Mouse (Mus musculus) forebrain, embryonic 11.5 days (tissue): ENCODE measurements at regions not wholly inside any gene's neighbourhood (a gene's known extent, or its start where the extent isn't known, plus 50 kb on each side); places are given as distances from the start of the nearest gene placed in this dataset.
"Not testable (repeated sequence)": the region's sequence is repeated elsewhere in the genome, so short reads cannot be mapped to it uniquely, and the experiment has no call there.

Experiments used
- ATAC-seq: fragments of 200-750 bp; cut with Nextera tagmentation; replicated peaks from 2 replicates; pipeline ENCODE4 v1.8.0; 2017; ENCODE audit warnings: moderate TSS enrichment; ENCODE audit not compliant: low FRiP score
- DNase-seq: peaks from one replicate; pipeline ENCODE4 v3.0.0-alpha.2; 2017; ENCODE audit warnings: low spot score
- H3K27ac ChIP-seq: fragments of 300-500 bp; sonication (generic); 2 replicates; pipeline ENCODE4 v1.5.1; 2014; ENCODE audit warnings: low read depth, low read length
- H3K27me3 ChIP-seq: fragments of 300-500 bp; sonication (generic); 2 replicates; pipeline ENCODE4 v1.6.1; 2014; ENCODE audit warnings: mild to moderate bottlenecking, low read length, mixed read lengths; ENCODE audit not compliant: control insufficient read depth, insufficient read depth
- H3K36me3 ChIP-seq: fragments of 300-500 bp; sonication (generic); 2 replicates; pipeline ENCODE4 v1.6.1; 2014; ENCODE audit warnings: mild to moderate bottlenecking, low read length, moderate library complexity, mixed read lengths; ENCODE audit not compliant: control insufficient read depth, insufficient read depth
- H3K4me1 ChIP-seq: fragments of 300-500 bp; sonication (generic); replicated peaks from 2 replicates; pipeline ENCODE4 v1.6.1; 2014; ENCODE audit warnings: low read length, mixed read lengths; ENCODE audit not compliant: control insufficient read depth, insufficient read depth
- H3K4me2 ChIP-seq: fragments of 300-500 bp; sonication (generic); 2 replicates; pipeline ENCODE4 v1.6.1; 2014; ENCODE audit warnings: low read depth, mild to moderate bottlenecking, low read length, moderate library complexity, mixed read lengths; ENCODE audit not compliant: severe bottlenecking
- H3K4me3 ChIP-seq: fragments of 300-500 bp; sonication (generic); 2 replicates; pipeline ENCODE4 v1.5.1; 2014; ENCODE audit warnings: low read depth, low read length
- H3K9ac ChIP-seq: fragments of 300-500 bp; sonication (generic); 2 replicates; pipeline ENCODE4 v1.6.1; 2014; ENCODE audit warnings: low read length
- H3K9me3 ChIP-seq: fragments of 300-500 bp; sonication (generic); 2 replicates; pipeline ENCODE4 v1.6.1; 2016; ENCODE audit warnings: low read length, mixed read lengths; ENCODE audit not compliant: control insufficient read depth
- WGBS: fragments of 180-500 bp; shearing (Covaris S2); extraction: QIAGEN DNeasy Blood & Tissue Kit; methylation state at CpG from one replicate; pipeline ENCODE4 v1.1.7; 2014; 5-methylcytosine and 5-hydroxymethylcytosine counted together

DNA sequence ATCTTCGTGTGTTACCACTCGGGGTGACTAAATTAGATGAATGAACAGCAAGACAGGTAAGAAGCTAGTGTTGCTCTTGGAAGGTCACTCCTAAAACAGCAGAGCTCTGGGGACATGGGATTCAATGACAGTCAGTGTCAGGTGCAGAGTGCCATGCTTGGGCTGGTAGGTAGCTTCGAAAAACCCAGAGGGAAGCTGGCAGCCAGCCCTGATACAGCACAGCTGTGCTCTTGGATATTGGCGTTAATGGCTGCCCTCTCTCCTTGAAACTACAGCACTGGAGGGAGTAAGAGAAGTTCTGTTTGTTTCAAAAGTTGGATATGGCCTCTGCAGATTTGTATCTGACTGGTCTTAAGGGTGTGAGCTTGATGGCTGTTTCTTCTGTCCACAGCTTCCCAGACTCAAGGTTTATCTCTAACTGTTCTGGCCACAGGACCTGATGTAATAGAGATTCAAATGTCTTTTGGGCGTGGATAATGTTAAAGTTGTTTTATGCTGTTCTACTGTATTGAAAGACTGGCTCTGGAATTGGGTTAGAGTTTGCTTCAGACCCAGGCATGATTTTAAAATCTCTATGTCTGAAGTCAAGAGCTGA is 152.7 kb downstream of the Cand1 start:
- ATAC-seq, result no peak
- Histone ChIP-seq H3K4me3 (no peak overlapping the region), H3K27me3 (no peaks in the 10 kb centered on the region), H3K9me3 (no peaks in the 10 kb centered on the region), H3K4me1 (no peaks in the 10 kb centered on the region), H3K9ac (no peak overlapping the region), H3K4me2 (no peak overlapping the region), H3K36me3 (no peaks in the 10 kb centered on the region), H3K27ac (no peak overlapping the region)
- no peak for DNase-seq
- 87% methylated on average over 5 of the region's 5 CpGs for WGBS

- no peak overlapping the region for H3K27ac ChIP-seq
- no peaks in the 10 kb centered on the region for H3K4me1 ChIP-seq
- no peak overlapping the region for H3K4me3 ChIP-seq
- H3K36me3 ChIP-seq, result no peaks in the 10 kb centered on the region
- H3K9ac ChIP-seq, result no peak overlapping the region
- no peak for DNase-seq
- H3K4me2 ChIP-seq, result no peak overlapping the region
- no peak for ATAC-seq
- 63% methylated on average over 5 of the region's 5 CpGs for WGBS
- no peaks in the 10 kb centered on the region for H3K27me3 ChIP-seq
- no peaks in the 10 kb centered on the region for H3K9me3 ChIP-seq
Measured at GRCm38 (mm10) chr10:119086450-119086849, 153.4 kb downstream of the Cand1 start.

DNA sequence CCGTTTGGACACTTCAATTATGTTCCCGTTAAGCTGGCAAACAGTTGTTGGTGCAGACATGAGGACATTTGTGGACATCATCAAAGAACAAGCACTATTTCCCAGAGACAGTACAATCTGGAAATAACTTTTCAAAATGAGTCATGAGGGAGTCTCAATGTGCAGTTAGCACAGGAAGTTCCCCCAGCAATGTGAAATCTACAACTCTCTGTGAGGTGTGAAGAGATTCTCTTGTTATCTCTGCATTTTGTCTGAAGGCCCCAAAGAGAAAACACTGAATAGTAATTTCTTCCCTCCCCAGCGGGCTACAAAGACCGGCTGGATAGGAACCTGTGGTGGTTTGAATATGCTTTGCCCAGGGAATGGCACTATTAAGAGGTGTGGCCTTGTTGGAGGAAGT is 156.4 kb downstream of the Cand1 start:
- no peaks in the 10 kb centered on the region for H3K9me3 ChIP-seq
- H3K9ac ChIP-seq, result no peak overlapping the region
- ATAC-seq, result no peak
- no peak overlapping the region for H3K4me2 ChIP-seq
- no peaks in the 10 kb centered on the region for H3K36me3 ChIP-seq
- H3K4me1 ChIP-seq, result no peaks in the 10 kb centered on the region
- 77% methylated on average over 4 of the region's 4 CpGs for WGBS
- DNase-seq, result no peak
- no peak overlapping the region for H3K4me3 ChIP-seq
- no peak overlapping the region for H3K27ac ChIP-seq
- H3K27me3 ChIP-seq, result no peaks in the 10 kb centered on the region

DNA sequence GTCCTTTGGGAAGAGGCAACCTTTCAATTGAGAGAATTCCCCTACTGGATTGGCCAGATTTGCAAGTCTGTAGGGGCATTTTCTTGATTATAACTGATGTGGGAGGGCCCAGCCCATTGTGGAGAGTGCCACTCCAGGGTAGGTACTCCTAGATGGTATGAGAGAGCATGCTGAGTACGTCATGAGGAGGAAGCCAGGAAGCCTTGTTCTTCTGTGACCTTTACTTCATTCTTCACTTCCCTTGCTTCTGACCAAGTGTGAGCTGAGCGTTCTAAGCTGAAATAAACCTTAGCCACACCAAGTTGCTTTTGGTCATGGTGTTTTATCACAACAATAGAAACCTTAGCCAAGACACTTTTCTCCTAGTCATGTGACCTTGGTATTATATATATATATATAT is 157.0 kb downstream of the Cand1 start:
- Histone ChIP-seq H3K4me1 (no peaks in the 10 kb centered on the region), H3K27me3 (no peaks in the 10 kb centered on the region), H3K27ac (no peak overlapping the region), H3K36me3 (no peaks in the 10 kb centered on the region), H3K4me2 (no peak overlapping the region), H3K4me3 (no peak overlapping the region), H3K9ac (no peak overlapping the region), H3K9me3 (no peaks in the 10 kb centered on the region)
- WGBS, result 81% methylated on average over 2 of the region's 2 CpGs
- ATAC-seq, result no peak
- no peak for DNase-seq

DNA sequence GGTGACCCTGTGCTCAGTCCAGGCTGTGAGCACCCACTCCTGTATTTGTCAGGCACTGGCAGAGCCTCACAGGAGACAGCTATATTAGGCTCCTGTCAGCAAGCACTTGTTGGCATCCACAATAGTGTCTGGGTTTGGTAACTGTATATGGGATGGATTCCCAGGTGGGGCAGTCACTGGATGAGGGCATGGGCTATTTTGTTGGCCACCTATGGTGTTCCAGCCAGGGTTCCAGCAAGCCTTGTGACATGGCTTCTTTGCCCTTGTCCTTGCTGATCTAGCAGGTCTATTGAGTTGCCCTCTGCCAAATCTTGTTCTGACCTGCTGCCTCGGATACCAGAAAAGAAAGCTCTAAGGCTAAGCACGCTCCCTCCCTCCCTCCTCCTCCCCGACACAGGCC is 158.1 kb downstream of the Cand1 start:
- DNase-seq, ATAC-seq, H3K4me3 ChIP-seq, H3K27me3 ChIP-seq, H3K4me2 ChIP-seq, H3K36me3 ChIP-seq, H3K9ac ChIP-seq, H3K4me1 ChIP-seq, H3K27ac ChIP-seq, H3K9me3 ChIP-seq: not testable (repeated sequence)
- 85% methylated on average over 3 of the region's 3 CpGs for WGBS

- Histone ChIP-seq H3K9me3 (no peaks in the 10 kb centered on the region), H3K27me3 (no peaks in the 10 kb centered on the region), H3K36me3 (no peaks in the 10 kb centered on the region), H3K27ac (no peak overlapping the region), H3K4me1 (no peaks in the 10 kb centered on the region), H3K4me2 (no peak overlapping the region), H3K9ac (no peak overlapping the region), H3K4me3 (no peak overlapping the region)
- DNase-seq, result no peak
- WGBS, result 38% methylated on average over 12 of the region's 12 CpGs
- no peak for ATAC-seq
Measured at GRCm38 (mm10) chr10:119076100-119076566, 163.7 kb downstream of the Cand1 start.

DNA sequence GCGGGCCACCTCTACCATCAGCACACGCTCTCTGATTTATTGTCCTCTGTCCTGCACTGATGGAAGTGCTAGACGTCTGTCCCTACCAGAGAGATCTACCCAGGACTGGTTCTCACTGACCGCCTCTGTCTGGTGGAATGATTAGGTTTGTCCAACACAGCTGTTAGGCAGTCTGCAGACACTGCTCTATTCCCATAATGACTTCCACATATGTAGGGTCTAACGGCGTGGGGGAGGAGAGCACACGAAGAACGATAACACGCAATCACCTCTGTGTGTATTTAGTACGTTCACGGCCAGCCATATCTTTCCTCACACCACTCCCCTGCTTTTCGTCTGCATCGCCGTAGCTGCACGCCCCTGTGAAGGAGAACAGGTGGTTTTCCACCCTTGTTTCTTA is 165.0 kb downstream of the Cand1 start:
- no peaks in the 10 kb centered on the region for H3K27me3 ChIP-seq
- no peak for DNase-seq
- ATAC-seq, result no peak
- H3K9me3 ChIP-seq, result no peaks in the 10 kb centered on the region
- no peak overlapping the region for H3K27ac ChIP-seq
- no peak overlapping the region for H3K4me3 ChIP-seq
- H3K4me1 ChIP-seq, result no peaks in the 10 kb centered on the region
- H3K36me3 ChIP-seq, result no peaks in the 10 kb centered on the region
- no peak overlapping the region for H3K4me2 ChIP-seq
- no peak overlapping the region for H3K9ac ChIP-seq
- 92% methylated on average over 15 of the region's 15 CpGs for WGBS

- Histone ChIP-seq H3K36me3 (no peaks in the 10 kb centered on the region), H3K4me1 (no peaks in the 10 kb centered on the region), H3K27me3 (no peaks in the 10 kb centered on the region), H3K27ac (no peak overlapping the region), H3K4me3 (no peak overlapping the region), H3K4me2 (no peak overlapping the region), H3K9me3 (no peaks in the 10 kb centered on the region), H3K9ac (no peak overlapping the region)
- ATAC-seq (no peak), DNase-seq (no peak)
- WGBS, result 88% methylated on average over 3 of the region's 3 CpGs
Measured at GRCm38 (mm10) chr10:119073991-119074390, 165.9 kb downstream of the Cand1 start.

- Histone ChIP-seq H3K36me3 (no peaks in the 10 kb centered on the region), H3K9ac (no peak overlapping the region), H3K27ac (no peak overlapping the region), H3K9me3 (no peaks in the 10 kb centered on the region), H3K4me3 (no peak overlapping the region), H3K4me2 (no peak overlapping the region), H3K4me1 (no peaks in the 10 kb centered on the region), H3K27me3 (no peaks in the 10 kb centered on the region)
- ATAC-seq, result no peak
- WGBS, result 89% methylated on average over 11 of the region's 11 CpGs
- DNase-seq, result no peak
Measured at GRCm38 (mm10) chr10:119069410-119069809, 170.4 kb downstream of the Cand1 start.
